Mouse (Mus musculus) splenic B cell, adult 2 months (primary cell): ENCODE results near the gene Vmn2r47.
"Not testable (repeated sequence)": the region's sequence is repeated elsewhere in the genome, so short reads cannot be mapped to it uniquely, and the experiment has no call there.

Source experiments
- DNase-seq: peaks from one replicate; pipeline ENCODE4 v3.0.0-alpha.2; 2011; ENCODE audit warnings: low read depth, low spot score
- H3K27me3 ChIP-seq: 2 replicates; pipeline ENCODE4 v1.6.1; 2012; ENCODE audit warnings: mild to moderate bottlenecking, low read length, moderate library complexity, mixed read lengths; ENCODE audit not compliant: control insufficient read depth, poor library complexity, insufficient read depth, severe bottlenecking
- H3K36me3 ChIP-seq: 2 replicates; pipeline ENCODE4 v1.6.1; 2012; ENCODE audit warnings: mild to moderate bottlenecking, low read length, moderate library complexity, mixed read lengths; ENCODE audit not compliant: control insufficient read depth, poor library complexity, insufficient read depth, severe bottlenecking

Gene Vmn2r47

GRCm38 (mm10) chr7:9841225-9841624, at the start of gene Vmn2r47:
TSS of gene Vmn2r47 (minus strand) at chr7:9841325.
- H3K36me3 ChIP-seq, DNase-seq, H3K27me3 ChIP-seq: not testable (repeated sequence)

GRCm38 (mm10) chr7:9770471-9770870, 70.7 kb downstream of the Vmn2r47 start, which contains the start of gene Vmn2r46:
TSS of gene Vmn2r46 (minus strand) at chr7:9770571.
- H3K36me3 ChIP-seq, DNase-seq, H3K27me3 ChIP-seq: not testable (repeated sequence)
